ENCODE assay signal across 27 mouse cellular contexts in genomic region chr3:157910262-157910661, GRCm38 (mm10). TPM values are rescaled to one million over a fixed set of nuclear protein-coding genes. Genes with fewer than 3 reads are reported as not detected.
"Had no signal": no experiment of that assay in that cellular context is flagged by ENCODE, and none has a peak within 500 bp of the region (broad histone marks: within the 10 kb centered on the region; RNA-seq: fewer than 3 reads in every experiment).

No protein-coding gene starts in this region.

- H3K36me3 ChIP-seq: heart, embryonic 12.5 days; hindbrain, embryonic 12.5 days had no signal

- H3K4me3 ChIP-seq: gastrocnemius, adult 2 months; heart, embryonic 10.5 days; heart, embryonic 12.5 days; hindbrain, embryonic 10.5 days; hindbrain, embryonic 12.5 days; kidney, embryonic 15.5 days; layer of hippocampus, adult 2 months; left cerebral cortex, adult 2 months; limb, embryonic 10.5 days; limb, embryonic 12.5 days; liver, embryonic 13.5 days; liver, embryonic 15.5 days had no signal

- H3K27ac ChIP-seq: gastrocnemius, adult 2 months; heart, embryonic 10.5 days; hindbrain, embryonic 10.5 days; hindbrain, embryonic 12.5 days; hindbrain, embryonic 14.5 days; kidney, embryonic 15.5 days; kidney, postnatal 0 days; layer of hippocampus, adult 2 months; left cerebral cortex, adult 2 months; limb, embryonic 10.5 days; limb, embryonic 12.5 days; liver, embryonic 13.5 days; liver, embryonic 15.5 days had no signal

- DNase-seq: gastrocnemius, adult 2 months; gastrocnemius, postnatal 10 days; gastrocnemius, postnatal 25 days; heart, adult 18-20 months; heart, postnatal 10 days; heart, postnatal 4 days; kidney, adult 11 months; kidney, adult 2 months; kidney, adult 9 months; kidney, postnatal 14 days; kidney, postnatal 36 days; liver; liver, embryonic 13.5 days had no signal

- ATAC-seq: hindbrain, embryonic 16.5 days; inflammation-experienced regulatory T-cells, adult 6 months had no signal

- H3K9me3 ChIP-seq: heart, embryonic 10.5 days; heart, embryonic 12.5 days; hindbrain, embryonic 10.5 days; hindbrain, embryonic 12.5 days; kidney, embryonic 15.5 days; limb, embryonic 10.5 days; limb, embryonic 12.5 days; liver, embryonic 13.5 days; liver, embryonic 15.5 days had no signal

- H3K4me1 ChIP-seq: heart, embryonic 10.5 days; heart, embryonic 12.5 days; hindbrain, embryonic 10.5 days; hindbrain, embryonic 12.5 days; kidney, embryonic 15.5 days; limb, embryonic 10.5 days; limb, embryonic 12.5 days; liver, embryonic 13.5 days; liver, embryonic 15.5 days had no signal

- H3K27me3 ChIP-seq: heart, embryonic 12.5 days; hindbrain, embryonic 12.5 days; kidney, embryonic 15.5 days; limb, embryonic 12.5 days; liver, embryonic 13.5 days; liver, embryonic 15.5 days had no signal

- H3K4me2 ChIP-seq: heart, embryonic 12.5 days; hindbrain, embryonic 12.5 days; hindbrain, embryonic 14.5 days; kidney, embryonic 15.5 days; limb, embryonic 12.5 days; liver, embryonic 13.5 days; liver, embryonic 15.5 days had no signal

- H3K9ac ChIP-seq: heart, embryonic 12.5 days; hindbrain, embryonic 12.5 days; hindbrain, embryonic 14.5 days; kidney, embryonic 15.5 days; limb, embryonic 12.5 days; liver, embryonic 13.5 days; liver, embryonic 15.5 days had no signal

RNA-seq across cellular contexts. Expression of gene Cth, which starts 14.6 kb away (rescaled TPM):
- polyA plus RNA-seq: inflammation-experienced regulatory T-cells, adult 6 months had no signal
